Mouse (Mus musculus) MEL (cell line): Measurements from ENCODE around the gene Pgap3. TPM values are rescaled to one million over a fixed set of nuclear protein-coding genes. Genes with fewer than 3 reads are reported as not detected.
A peak's percentile ranks its signal among the peaks of the same experiment; 100 is the strongest.

Experiments used
- DNase-seq: peaks from one replicate; pipeline ENCODE4 v3.0.0; 2011; ENCODE audit warnings: low read depth, low spot score
- H3K27ac ChIP-seq: 2 replicates; pipeline ENCODE4 v1.5.1; 2012; ENCODE audit warnings: low read depth, mild to moderate bottlenecking, control low read depth, low read length, moderate library complexity; ENCODE audit not compliant: control insufficient read depth
- H3K27me3 ChIP-seq, 2 experiments: fragments of 150-350 bp in 1 of 2; sonication (generic) in 1 of 2; 2 replicates each; pipeline ENCODE4 v1.6.1; 2012; ENCODE audit warnings: low read length in 2 of 2, mild to moderate bottlenecking in 2 of 2, improper control_type of control experiment in 1 of 2, moderate library complexity in 1 of 2; ENCODE audit not compliant: insufficient read depth in 2 of 2, control insufficient read depth in 1 of 2
- H3K36me3 ChIP-seq, 2 experiments: 2 replicates each; pipeline ENCODE4 v1.6.1; 2012 to 2014; ENCODE audit warnings: low read length in 2 of 2, improper control_type of control experiment in 1 of 2, inconsistent platforms in 1 of 2, mild to moderate bottlenecking in 1 of 2; ENCODE audit not compliant: insufficient read depth in 2 of 2, control insufficient read depth in 1 of 2
- H3K4me1 ChIP-seq, 2 experiments: fragments of 150-350 bp in 1 of 2; sonication (generic) in 1 of 2; 2 replicates each; pipeline ENCODE4 v1.6.1; 2012; ENCODE audit warnings: low read length in 2 of 2, improper control_type of control experiment in 1 of 2, mild to moderate bottlenecking in 1 of 2; ENCODE audit not compliant: insufficient read depth in 2 of 2, control insufficient read depth in 1 of 2
- H3K4me3 ChIP-seq, 2 experiments: fragments of 150-350 bp in 1 of 2; sonication (generic) in 1 of 2; 2 replicates each; pipeline ENCODE4 v1.5.1; 2012; ENCODE audit warnings: low read depth in 2 of 2, low read length in 2 of 2, mild to moderate bottlenecking in 2 of 2, moderate library complexity in 2 of 2, control low read depth in 1 of 2, improper control_type of control experiment in 1 of 2; ENCODE audit not compliant: control insufficient read depth in 1 of 2, insufficient read depth in 1 of 2
- H3K79me2 ChIP-seq: 2 replicates; pipeline ENCODE4 v1.6.1; 2012; ENCODE audit warnings: mild to moderate bottlenecking, low read length, moderate library complexity; ENCODE audit not compliant: control insufficient read depth, poor library complexity, insufficient read depth
- H3K9ac ChIP-seq: 2 replicates; pipeline ENCODE4 v1.6.1; 2012; ENCODE audit warnings: low read depth, mild to moderate bottlenecking, control low read depth, low read length, moderate library complexity; ENCODE audit not compliant: control insufficient read depth, poor library complexity, severe bottlenecking
- H3K9me3 ChIP-seq: fragments of 150-350 bp; sonication (generic); replicated peaks from 2 replicates; pipeline ENCODE4 v1.6.1; 2012; ENCODE audit warnings: mild to moderate bottlenecking, low read length, improper control_type of control experiment, moderate library complexity; ENCODE audit not compliant: insufficient read depth
- BHLHE40 ChIP-seq: IDR thresholded peaks from 2 replicates; pipeline ENCODE4 v1.6.1; 2012; ENCODE audit warnings: low read depth, mild to moderate bottlenecking, inconsistent platforms, low read length, improper control_type of control experiment, borderline replicate concordance
- ELF1 ChIP-seq: IDR thresholded peaks from 2 replicates; pipeline ENCODE4 v1.6.1; 2014; ENCODE audit warnings: low read depth, mild to moderate bottlenecking, inconsistent platforms, low read length, improper control_type of control experiment, moderate library complexity
- HCFC1 ChIP-seq: IDR thresholded peaks from 2 replicates; pipeline ENCODE4 v1.6.1; 2012; ENCODE audit warnings: low read depth, mild to moderate bottlenecking, inconsistent platforms, low read length, improper control_type of control experiment, moderate library complexity
- JUND ChIP-seq: IDR thresholded peaks from 2 replicates; pipeline ENCODE4 v1.6.1; 2011; ENCODE audit warnings: low read depth, mild to moderate bottlenecking, improper control_type of control experiment, low read length
- KAT2A ChIP-seq: conservative IDR thresholded peaks from 2 replicates; pipeline ENCODE4 v1.6.1; 2012; ENCODE audit warnings: low read depth, low read length, improper control_type of control experiment, inconsistent platforms
- MAX ChIP-seq: IDR thresholded peaks from 2 replicates; pipeline ENCODE4 v1.6.1; 2011; ENCODE audit warnings: low read length, improper control_type of control experiment
- MAZ ChIP-seq: IDR thresholded peaks from 2 replicates; pipeline ENCODE4 v1.6.1; 2012; ENCODE audit warnings: low read depth, mild to moderate bottlenecking, inconsistent platforms, low read length, improper control_type of control experiment
- MEF2A ChIP-seq: IDR thresholded peaks from 2 replicates; pipeline ENCODE4 v1.6.1; 2014; ENCODE audit warnings: low read depth, mild to moderate bottlenecking, inconsistent platforms, low read length, improper control_type of control experiment; ENCODE audit not compliant: poor library complexity, insufficient replicate concordance, severe bottlenecking; ENCODE audit errors: extremely low read depth
- MYB ChIP-seq: IDR thresholded peaks from 2 replicates; pipeline ENCODE4 v1.6.1; 2011; ENCODE audit warnings: mild to moderate bottlenecking, low read depth, low read length, improper control_type of control experiment
- MYC ChIP-seq: IDR thresholded peaks from 2 replicates; pipeline ENCODE4 v1.6.1; 2011; ENCODE audit warnings: low read depth, mild to moderate bottlenecking, low read length, improper control_type of control experiment, moderate library complexity
- POLR2A ChIP-seq, 2 experiments: IDR thresholded peaks; 2 replicates each; pipeline ENCODE4 v1.6.1; 2011 to 2012; ENCODE audit warnings: low read length in 2 of 2, mild to moderate bottlenecking in 2 of 2, control low read depth in 1 of 2, improper control_type of control experiment in 1 of 2, low read depth in 1 of 2, moderate library complexity in 1 of 2; ENCODE audit not compliant: control insufficient read depth in 1 of 2, insufficient read depth in 1 of 2, poor library complexity in 1 of 2
- POLR2AphosphoS5 ChIP-seq: IDR thresholded peaks from 2 replicates; pipeline ENCODE4 v1.6.1; 2012; ENCODE audit warnings: low read depth, borderline replicate concordance, mild to moderate bottlenecking, inconsistent platforms, low read length, moderate library complexity, mixed read lengths
- RAD21 ChIP-seq: IDR thresholded peaks from 2 replicates; pipeline ENCODE4 v1.6.1; 2011; ENCODE audit warnings: mild to moderate bottlenecking, low read depth, low read length, improper control_type of control experiment
- SIN3A ChIP-seq: IDR thresholded peaks from 2 replicates; pipeline ENCODE4 v1.6.1; 2012; ENCODE audit warnings: low read length, improper control_type of control experiment, inconsistent platforms
- ZC3H11A ChIP-seq: IDR thresholded peaks from 2 replicates; pipeline ENCODE4 v1.6.1; 2012; ENCODE audit warnings: low read depth, mild to moderate bottlenecking, inconsistent platforms, low read length, improper control_type of control experiment
- ZKSCAN1 ChIP-seq: IDR thresholded peaks from 2 replicates; pipeline ENCODE4 v1.6.1; 2012; ENCODE audit warnings: low read depth, mild to moderate bottlenecking, inconsistent platforms, low read length, improper control_type of control experiment, moderate library complexity
- ZMIZ1 ChIP-seq: IDR thresholded peaks from 2 replicates; pipeline ENCODE4 v1.6.1; 2012; ENCODE audit warnings: low read depth, mild to moderate bottlenecking, inconsistent platforms, low read length, improper control_type of control experiment, moderate library complexity
- ZNF384 ChIP-seq: IDR thresholded peaks from 2 replicates; pipeline ENCODE4 v1.6.1; 2012; ENCODE audit warnings: low read depth, mild to moderate bottlenecking, inconsistent platforms, low read length, improper control_type of control experiment
- polyA plus RNA-seq, 2 experiments: library from polyadenylated mRNA; stranded (reverse) in 1 of 2; unstranded in 1 of 2; fragments of >175 nt in 1 of 2; fragments of >200 nt in 1 of 2; gene quantifications; 2 replicates each; pipeline versions ENCODE4 v1.2.1 to v1.2.4; 2012; ENCODE audit warnings: low replicate concordance in 2 of 2, low read depth in 1 of 2; ENCODE audit not compliant: insufficient read length in 2 of 2, insufficient read depth in 1 of 2, missing spikeins in 1 of 2
- total RNA-seq: library from RNA; depleted of rRNA; stranded (reverse); fragments of 300-350 nt; gene quantifications from 2 replicates; pipeline ENCODE4 v1.2.3, GENCODE M21; 2012

Gene Pgap3
- total and polyA plus RNA-seq, 3 experiments: 7.4 to 8.4 TPM; not detected in 1

GRCm38 (mm10) chr11:98400161-98400726, at the start of gene Pgap3 (continued):
- peak; percentile 15; the same call in 1 of the 2 replicates for TF ChIP-seq MAZ
- peak; percentile 91 for TF ChIP-seq ELF1
- TF ChIP-seq KAT2A: peak; percentile 64; the same call in 1 of the 2 replicates
- no peak for TF ChIP-seq ZC3H11A

GRCm38 (mm10) chr11:98449419-98449818, 49.1 kb upstream of the Pgap3 start:
- no peaks in the 10 kb centered on the region for H3K4me1 ChIP-seq
- no peak for DNase-seq
- no peaks in the 10 kb centered on the region; a peak in 3 of 4 replicates for H3K27me3 ChIP-seq
- H3K27ac ChIP-seq: no peak overlapping the region
- TF ChIP-seq MYB (no peak), POLR2AphosphoS5 (no peak)
- TF ChIP-seq, all 39 proteins: peak for 0
- H3K9me3 ChIP-seq: no peaks in the 10 kb centered on the region
- no peak overlapping the region for H3K4me3 ChIP-seq
- no peaks in the 10 kb centered on the region for H3K36me3 ChIP-seq
- no peak overlapping the region for H3K9ac ChIP-seq
- H3K79me2 ChIP-seq: no peaks in the 10 kb centered on the region

- no peak overlapping the region for H3K9ac ChIP-seq
- DNase-seq: peak; percentile 39
- no peaks in the 10 kb centered on the region for H3K9me3 ChIP-seq
- no peak overlapping the region for H3K4me3 ChIP-seq
- TF ChIP-seq HCFC1: 0 out of 2 replicates have a peak, but pooled peaks have one; percentile 18
- no peak for TF ChIP-seq ZMIZ1
- TF ChIP-seq ELF1: peak; percentile 39; the same call in 1 of the 2 replicates
- no peak for TF ChIP-seq RAD21
- no peak for TF ChIP-seq BHLHE40
- TF ChIP-seq JUND: no peak
- no peak for TF ChIP-seq MYC
- TF ChIP-seq POLR2AphosphoS5: no peak
- H3K79me2 ChIP-seq: no peaks in the 10 kb centered on the region
- no peaks in the 10 kb centered on the region for H3K4me1 ChIP-seq
- H3K36me3 ChIP-seq: no peaks in the 10 kb centered on the region
- peaks cover 0 to 1% of the 10 kb centered on the region in 2 experiments; a peak in 3 of 4 replicates for H3K27me3 ChIP-seq
- no peak overlapping the region for H3K27ac ChIP-seq
Observed at GRCm38 (mm10) chr11:98448191-98448790, 48.0 kb upstream of the Pgap3 start.

DNA sequence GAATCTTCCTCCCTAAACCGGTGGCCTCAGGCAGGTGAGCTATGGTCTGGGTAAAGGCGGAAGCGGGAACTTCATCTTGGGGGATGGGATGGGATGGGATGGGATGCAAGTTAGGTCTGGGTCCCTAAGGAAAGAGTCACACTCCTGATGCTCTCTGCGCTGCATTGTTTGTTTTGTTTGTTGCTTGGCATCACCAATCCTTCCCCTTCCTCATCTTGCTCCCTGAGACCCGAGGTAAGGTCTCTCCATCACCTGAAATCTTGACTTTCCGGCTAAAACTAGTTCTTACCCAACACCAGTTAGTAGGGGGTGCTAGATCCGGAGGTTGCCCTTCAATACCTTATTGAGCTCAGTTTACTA, 47.2 kb upstream of the Pgap3 start:
- H3K27ac ChIP-seq: no peak overlapping the region
- no peak for DNase-seq
- H3K79me2 ChIP-seq: no peaks in the 10 kb centered on the region
- no peak overlapping the region for H3K4me3 ChIP-seq
- no peak for TF ChIP-seq ZC3H11A
- no peak for TF ChIP-seq BHLHE40
- TF ChIP-seq MAX: no peak
- no peak for TF ChIP-seq ZNF384
- TF ChIP-seq MAZ: no peak
- no peak for TF ChIP-seq RAD21
- TF ChIP-seq POLR2A (IDR thresholded peaks at IDR 0.05; ENCODE audit: control insufficient read depth in 1 of 2, insufficient read depth in 1 of 2, low read depth in 1 of 2, low read length in 2 of 2, poor library complexity in 1 of 2): no peak
- TF ChIP-seq MEF2A: no peak
- no peak for TF ChIP-seq ZKSCAN1
- no peak for TF ChIP-seq SIN3A
- TF ChIP-seq, all 39 proteins: peak for 0
- Histone ChIP-seq H3K9me3 (no peaks in the 10 kb centered on the region), H3K9ac (no peak overlapping the region), H3K4me1 (no peaks in the 10 kb centered on the region), H3K36me3 (no peaks in the 10 kb centered on the region), H3K27me3 (peaks cover 0 to 4% of the 10 kb centered on the region in 2 experiments; a peak in 3 of 4 replicates)
